Mouse (Mus musculus): ENCODE results near the gene Rilpl1. TPM values are rescaled to one million over a fixed set of nuclear protein-coding genes. Genes with fewer than 3 reads are reported as not detected.

The Rilpl1 gene
- polyA plus RNA-seq, 1 experiment: 2.9 TPM

- TF ChIP-seq CTCF (IDR thresholded peaks at IDR 0.05; ENCODE audit: extremely low read depth, insufficient read length, insufficient replicate concordance, low read depth, low read length): no peak
- no peak for TF ChIP-seq POLR2A (IDR thresholded peaks at IDR 0.05; ENCODE audit: low read depth, low read length)
- Histone ChIP-seq H3K36me3 (ENCODE audit: control insufficient read depth, insufficient read depth, low read length) (no peaks in the 10 kb centered on the region), H3K27me3 (ENCODE audit: control insufficient read depth, insufficient read depth, low read length) (no peaks in the 10 kb centered on the region), H3K4me3 (ENCODE audit: low read depth, low read length) (peak overlapping the region; percentile 73), H3K27ac (ENCODE audit: insufficient read depth, low read depth, low read length) (peak overlapping the region; percentile 55), H3K4me1 (ENCODE audit: control insufficient read depth, insufficient read depth, insufficient read length, low read length) (peaks cover 8% of the 10 kb centered on the region)
- WGBS: 55% methylated on average over 8 of the region's 8 CpGs
Observed at GRCm38 (mm10) chr5:124529191-124529651, 2.0 kb downstream of the Rilpl1 start.

GRCm38 (mm10) chr5:124528791-124529190 is 2.4 kb downstream of the Rilpl1 start:
- TF ChIP-seq POLR2A (IDR thresholded peaks at IDR 0.05; ENCODE audit: low read depth, low read length) (no peak), CTCF (IDR thresholded peaks at IDR 0.05; ENCODE audit: extremely low read depth, insufficient read length, insufficient replicate concordance, low read depth, low read length) (no peak)
- Histone ChIP-seq H3K4me1 (ENCODE audit: control insufficient read depth, insufficient read depth, insufficient read length, low read length) (peaks cover 8% of the 10 kb centered on the region), H3K4me3 (ENCODE audit: low read depth, low read length) (peak overlapping the region; percentile 27), H3K36me3 (ENCODE audit: control insufficient read depth, insufficient read depth, low read length) (no peaks in the 10 kb centered on the region), H3K27ac (ENCODE audit: insufficient read depth, low read depth, low read length) (peak overlapping the region; percentile 55), H3K27me3 (ENCODE audit: control insufficient read depth, insufficient read depth, low read length) (no peaks in the 10 kb centered on the region)
- WGBS: 64% methylated on average over 9 of the region's 9 CpGs

GRCm38 (mm10) chr5:124528351-124528750 is 2.8 kb downstream of the Rilpl1 start:
- no peak for TF ChIP-seq CTCF (IDR thresholded peaks at IDR 0.05; ENCODE audit: extremely low read depth, insufficient read length, insufficient replicate concordance, low read depth, low read length)
- TF ChIP-seq POLR2A (IDR thresholded peaks at IDR 0.05; ENCODE audit: low read depth, low read length): no peak
- Histone ChIP-seq H3K4me1 (ENCODE audit: control insufficient read depth, insufficient read depth, insufficient read length, low read length) (peaks cover 8% of the 10 kb centered on the region), H3K4me3 (ENCODE audit: low read depth, low read length) (no peak overlapping the region), H3K36me3 (ENCODE audit: control insufficient read depth, insufficient read depth, low read length) (no peaks in the 10 kb centered on the region), H3K27me3 (ENCODE audit: control insufficient read depth, insufficient read depth, low read length) (no peaks in the 10 kb centered on the region), H3K27ac (ENCODE audit: insufficient read depth, low read depth, low read length) (peak overlapping the region; percentile 55; the same call in 1 of the 2 replicates)
- WGBS: 73% methylated on average over 4 of the region's 4 CpGs

GRCm38 (mm10) chr5:124524943-124525342 is 6.2 kb downstream of the Rilpl1 start:
- 80% methylated on average over 5 of the region's 5 CpGs for WGBS
- H3K4me3 ChIP-seq (ENCODE audit: low read depth, low read length): no peak overlapping the region
- no peak overlapping the region for H3K27ac ChIP-seq (ENCODE audit: insufficient read depth, low read depth, low read length)
- TF ChIP-seq POLR2A (IDR thresholded peaks at IDR 0.05; ENCODE audit: low read depth, low read length) (no peak), CTCF (IDR thresholded peaks at IDR 0.05; ENCODE audit: extremely low read depth, insufficient read length, insufficient replicate concordance, low read depth, low read length) (no peak)
- no peaks in the 10 kb centered on the region for H3K4me1 ChIP-seq (ENCODE audit: control insufficient read depth, insufficient read depth, insufficient read length, low read length)
- no peaks in the 10 kb centered on the region for H3K27me3 ChIP-seq (ENCODE audit: control insufficient read depth, insufficient read depth, low read length)
- H3K36me3 ChIP-seq (ENCODE audit: control insufficient read depth, insufficient read depth, low read length): no peaks in the 10 kb centered on the region

- no peaks in the 10 kb centered on the region for H3K4me1 ChIP-seq (ENCODE audit: control insufficient read depth, insufficient read depth, insufficient read length, low read length)
- H3K27ac ChIP-seq (ENCODE audit: insufficient read depth, low read depth, low read length): no peak overlapping the region
- 94% methylated on average over 8 of the region's 8 CpGs for WGBS
- H3K27me3 ChIP-seq (ENCODE audit: control insufficient read depth, insufficient read depth, low read length): no peaks in the 10 kb centered on the region
- H3K4me3 ChIP-seq (ENCODE audit: low read depth, low read length): no peak overlapping the region
- H3K36me3 ChIP-seq (ENCODE audit: control insufficient read depth, insufficient read depth, low read length): no peaks in the 10 kb centered on the region
- TF ChIP-seq POLR2A (IDR thresholded peaks at IDR 0.05; ENCODE audit: low read depth, low read length) (no peak), CTCF (IDR thresholded peaks at IDR 0.05; ENCODE audit: extremely low read depth, insufficient read length, insufficient replicate concordance, low read depth, low read length) (peak; percentile 23; the same call in 1 of the 2 replicates)
Observed at GRCm38 (mm10) chr5:124523032-124523431, 8.2 kb downstream of the Rilpl1 start.

- no peaks in the 10 kb centered on the region for H3K4me1 ChIP-seq (ENCODE audit: control insufficient read depth, insufficient read depth, insufficient read length, low read length)
- H3K27me3 ChIP-seq (ENCODE audit: control insufficient read depth, insufficient read depth, low read length): no peaks in the 10 kb centered on the region
- no peak for TF ChIP-seq POLR2A (IDR thresholded peaks at IDR 0.05; ENCODE audit: low read depth, low read length)
- TF ChIP-seq CTCF (IDR thresholded peaks at IDR 0.05; ENCODE audit: extremely low read depth, insufficient read length, insufficient replicate concordance, low read depth, low read length): no peak
- H3K4me3 ChIP-seq (ENCODE audit: low read depth, low read length): no peak overlapping the region
- H3K27ac ChIP-seq (ENCODE audit: insufficient read depth, low read depth, low read length): no peak overlapping the region
- H3K36me3 ChIP-seq (ENCODE audit: control insufficient read depth, insufficient read depth, low read length): no peaks in the 10 kb centered on the region
- 81% methylated on average over 4 of the region's 4 CpGs for whole genome bisulfite sequencing
Observed at GRCm38 (mm10) chr5:124521588-124521987, 9.6 kb downstream of the Rilpl1 start.

GRCm38 (mm10) chr5:124518648-124519047 is 12.5 kb downstream of the Rilpl1 start:
- TF ChIP-seq CTCF (IDR thresholded peaks at IDR 0.05; ENCODE audit: extremely low read depth, insufficient read length, insufficient replicate concordance, low read depth, low read length) (no peak), POLR2A (IDR thresholded peaks at IDR 0.05; ENCODE audit: low read depth, low read length) (no peak)
- H3K4me1 ChIP-seq (ENCODE audit: control insufficient read depth, insufficient read depth, insufficient read length, low read length): no peaks in the 10 kb centered on the region
- 90% methylated on average over 10 of the region's 10 CpGs for WGBS
- no peak overlapping the region for H3K4me3 ChIP-seq (ENCODE audit: low read depth, low read length)
- no peaks in the 10 kb centered on the region for H3K36me3 ChIP-seq (ENCODE audit: control insufficient read depth, insufficient read depth, low read length)
- H3K27me3 ChIP-seq (ENCODE audit: control insufficient read depth, insufficient read depth, low read length): no peaks in the 10 kb centered on the region
- no peak overlapping the region for H3K27ac ChIP-seq (ENCODE audit: insufficient read depth, low read depth, low read length)
